Mouse (Mus musculus) olfactory bulb, adult 2 months (tissue): Measurements from ENCODE around the gene Naxe.

ENCODE experiments used
- CTCF ChIP-seq: fragments of 200-500 bp; IDR thresholded peaks from 2 replicates; pipeline ENCODE4 v1.5.1; 2012; ENCODE audit warnings: low read depth, mild to moderate bottlenecking, low read length, moderate library complexity; ENCODE audit not compliant: insufficient read depth
- POLR2A ChIP-seq: fragments of 200-500 bp; IDR thresholded peaks from 2 replicates; pipeline ENCODE4 v1.6.1; 2012; ENCODE audit warnings: mild to moderate bottlenecking, low read depth, low read length, moderate library complexity; ENCODE audit not compliant: insufficient read depth

DNA sequence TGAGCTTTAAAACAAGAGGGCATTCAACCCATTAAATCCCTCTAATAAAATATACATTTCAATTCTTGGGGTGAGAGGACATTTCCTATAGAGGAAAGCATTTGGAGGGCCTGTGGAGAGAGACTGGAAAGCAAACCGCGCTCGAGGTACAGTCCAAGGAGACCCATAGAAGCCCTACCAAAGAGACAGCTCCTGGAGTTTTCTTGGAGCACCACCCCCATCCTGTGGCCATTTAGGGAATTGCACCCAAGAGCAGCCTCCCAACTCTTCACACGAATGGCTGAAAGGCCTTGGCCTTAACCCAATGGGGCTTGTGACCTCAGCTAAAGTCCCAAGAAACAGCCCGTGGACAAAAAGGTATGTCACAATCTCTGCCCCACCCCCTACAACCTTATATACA is 13.5 kb upstream of the Naxe start:
- peak; percentile 80 for TF ChIP-seq CTCF
- TF ChIP-seq POLR2A: no peak
